Mouse (Mus musculus): ENCODE data around the gene Gpa33. TPM values are rescaled to one million over a fixed set of nuclear protein-coding genes. Genes with fewer than 3 reads are reported as not detected.

Gpa33 gene
- total and polyA plus RNA-seq, 3 experiments: not detected

GRCm38 (mm10) chr1:166152034-166152433 is 22.0 kb downstream of the Gpa33 start:
- H3K9ac ChIP-seq (ENCODE audit: control insufficient read depth, low read depth, low read length, poor library complexity, severe bottlenecking): no peak overlapping the region
- H3K9me3 ChIP-seq (replicated peaks; ENCODE audit: insufficient read depth, low read length): no peaks in the 10 kb centered on the region
- no peaks in the 10 kb centered on the region for H3K79me2 ChIP-seq (ENCODE audit: control insufficient read depth, insufficient read depth, low read length, poor library complexity)
- H3K27ac ChIP-seq (ENCODE audit: control insufficient read depth, low read depth, low read length): no peak overlapping the region
- no peak overlapping the region for H3K4me3 ChIP-seq (ENCODE audit: control insufficient read depth in 1 of 2, insufficient read depth in 1 of 2, low read depth in 2 of 2, low read length in 2 of 2)
- DNase-seq (ENCODE audit: low read depth, low spot score): no peak
- TF ChIP-seq TAL1 (IDR thresholded peaks at IDR 0.05; ENCODE audit: low read length) (no peak), UBTF (IDR thresholded peaks at IDR 0.05; ENCODE audit: borderline replicate concordance, insufficient read depth, low read depth, low read length) (no peak), SIN3A (IDR thresholded peaks at IDR 0.05; ENCODE audit: low read length) (no peak), HCFC1 (IDR thresholded peaks at IDR 0.05; ENCODE audit: low read depth, low read length) (no peak), SMC3 (IDR thresholded peaks at IDR 0.05; ENCODE audit: low read depth, low read length) (no peak), ZMIZ1 (IDR thresholded peaks at IDR 0.05; ENCODE audit: low read depth, low read length) (no peak), EP300 (IDR thresholded peaks at IDR 0.05; ENCODE audit: low read depth in 1 of 2, low read length in 2 of 2) (no peak), GABPA (IDR thresholded peaks at IDR 0.05; ENCODE audit: low read depth, low read length) (no peak), CHD1 (IDR thresholded peaks at IDR 0.05; ENCODE audit: low read depth, low read length) (no peak), MXI1 (IDR thresholded peaks at IDR 0.05; ENCODE audit: low read depth, low read length) (no peak), RAD21 (IDR thresholded peaks at IDR 0.05; ENCODE audit: low read depth, low read length) (no peak), NRF1 (IDR thresholded peaks at IDR 0.05; ENCODE audit: insufficient read depth, low read depth, low read length, poor library complexity, severe bottlenecking) (no peak), MYC (IDR thresholded peaks at IDR 0.05; ENCODE audit: low read depth, low read length) (no peak), GATA1 (IDR thresholded peaks at IDR 0.05; ENCODE audit: low read depth, low read length) (no peak), ETS1 (IDR thresholded peaks at IDR 0.05; ENCODE audit: low read depth, low read length) (no peak)
- H3K4me1 ChIP-seq (ENCODE audit: control insufficient read depth in 1 of 2, insufficient read depth in 2 of 2, low read length in 2 of 2): peaks cover 4 to 21% of the 10 kb centered on the region in 2 experiments; a peak in 3 of 4 replicates
- peaks cover 0 to 11% of the 10 kb centered on the region in 2 experiments; a peak in 2 of 4 replicates for H3K36me3 ChIP-seq (ENCODE audit: control insufficient read depth in 1 of 2, insufficient read depth in 2 of 2, low read length in 2 of 2)
- peaks cover 0 to 1% of the 10 kb centered on the region in 2 experiments; a peak in 1 of 4 replicates for H3K27me3 ChIP-seq (ENCODE audit: control insufficient read depth in 1 of 2, insufficient read depth in 2 of 2, low read length in 2 of 2)

GRCm38 (mm10) chr1:166153351-166154120 is 23.5 kb downstream of the Gpa33 start:
- H3K27me3 ChIP-seq (ENCODE audit: control insufficient read depth in 1 of 2, insufficient read depth in 2 of 2, low read length in 2 of 2): peaks cover 0 to 1% of the 10 kb centered on the region in 2 experiments; a peak in 2 of 4 replicates
- no peak overlapping the region for H3K9ac ChIP-seq (ENCODE audit: control insufficient read depth, low read depth, low read length, poor library complexity, severe bottlenecking)
- DNase-seq (ENCODE audit: low read depth, low spot score): peak; percentile 92
- H3K36me3 ChIP-seq (ENCODE audit: control insufficient read depth in 1 of 2, insufficient read depth in 2 of 2, low read length in 2 of 2): peaks cover 0 to 6% of the 10 kb centered on the region in 2 experiments; a peak in 2 of 4 replicates
- no peak for TF ChIP-seq BHLHE40 (IDR thresholded peaks at IDR 0.05; ENCODE audit: borderline replicate concordance, low read depth, low read length)
- TF ChIP-seq TCF12 (IDR thresholded peaks at IDR 0.05; ENCODE audit: low read depth, low read length): 0 out of 2 replicates have a peak, but pooled peaks have one; percentile 27
- no peak for TF ChIP-seq USF2 (IDR thresholded peaks at IDR 0.05; ENCODE audit: borderline replicate concordance in 1 of 2, insufficient read depth in 1 of 2, low read depth in 1 of 2, low read length in 2 of 2)
- peak; percentile 61 for TF ChIP-seq MYC (IDR thresholded peaks at IDR 0.05; ENCODE audit: low read depth, low read length)
- no peak for TF ChIP-seq ZMIZ1 (IDR thresholded peaks at IDR 0.05; ENCODE audit: low read depth, low read length)
- no peak for TF ChIP-seq POLR2AphosphoS2 (IDR thresholded peaks at IDR 0.05; ENCODE audit: low read length)
- peak; percentile 25; the same call in 1 of the 2 replicates for TF ChIP-seq MXI1 (IDR thresholded peaks at IDR 0.05; ENCODE audit: low read depth, low read length)
- peak; percentile 47; the same call in 1 of the 2 replicates for TF ChIP-seq GATA1 (IDR thresholded peaks at IDR 0.05; ENCODE audit: low read depth, low read length)
- TF ChIP-seq HCFC1 (IDR thresholded peaks at IDR 0.05; ENCODE audit: low read depth, low read length): peak; percentile 29; the same call in 1 of the 2 replicates
- peak; percentile 91 for TF ChIP-seq RAD21 (IDR thresholded peaks at IDR 0.05; ENCODE audit: low read depth, low read length)
- TF ChIP-seq ELF1 (IDR thresholded peaks at IDR 0.05; ENCODE audit: low read depth, low read length): no peak
- TF ChIP-seq SIN3A (IDR thresholded peaks at IDR 0.05; ENCODE audit: low read length): peak; percentile 79
- no peak for TF ChIP-seq JUND (IDR thresholded peaks at IDR 0.05; ENCODE audit: low read depth, low read length)
- TF ChIP-seq CTCF (IDR thresholded peaks at IDR 0.05 in 2 of 3, conservative IDR thresholded peaks at IDR 0.05 in 1 of 3; ENCODE audit: control insufficient read depth in 1 of 3, insufficient read depth in 1 of 3, low read depth in 2 of 3, low read length in 3 of 3, poor library complexity in 1 of 3, severe bottlenecking in 1 of 3): peak; percentile 91 to 97 (median 96)
- no peak for TF ChIP-seq MAX (IDR thresholded peaks at IDR 0.05; ENCODE audit: low read length)
- no peak for TF ChIP-seq ZKSCAN1 (IDR thresholded peaks at IDR 0.05; ENCODE audit: low read depth, low read length)
- TF ChIP-seq NRF1 (IDR thresholded peaks at IDR 0.05; ENCODE audit: insufficient read depth, low read depth, low read length, poor library complexity, severe bottlenecking): 0 out of 2 replicates have a peak, but pooled peaks have one; percentile 21
- TF ChIP-seq SMC3 (IDR thresholded peaks at IDR 0.05; ENCODE audit: low read depth, low read length): peak; percentile 99
- peak; percentile 94 for TF ChIP-seq ZC3H11A (IDR thresholded peaks at IDR 0.05; ENCODE audit: low read depth, low read length)
- peaks cover 2 to 15% of the 10 kb centered on the region in 2 experiments; a peak in 2 of 4 replicates for H3K4me1 ChIP-seq (ENCODE audit: control insufficient read depth in 1 of 2, insufficient read depth in 2 of 2, low read length in 2 of 2)
- H3K79me2 ChIP-seq (ENCODE audit: control insufficient read depth, insufficient read depth, low read length, poor library complexity): no peaks in the 10 kb centered on the region
- no peak overlapping the region for H3K27ac ChIP-seq (ENCODE audit: control insufficient read depth, low read depth, low read length)
- H3K9me3 ChIP-seq (replicated peaks; ENCODE audit: insufficient read depth, low read length): no peaks in the 10 kb centered on the region
- H3K4me3 ChIP-seq (ENCODE audit: control insufficient read depth in 1 of 2, insufficient read depth in 1 of 2, low read depth in 2 of 2, low read length in 2 of 2): peak overlapping the region in 1 of 2 experiments; percentile 48; a peak in 2 of 4 replicates

All from MEL (cell line).